Mouse (Mus musculus): ENCODE results near the gene Clca2. TPM values are rescaled to one million over a fixed set of nuclear protein-coding genes. Genes with fewer than 3 reads are reported as not detected.

Gene Clca2
- polyA plus RNA-seq, 1 experiment from 2014 or later, result 2.9 TPM

GRCm38 (mm10) chr3:145118254-145119001, 19.2 kb upstream of the Clca2 start, which contains the start of gene Odf2l:
Odf2l (plus strand) TSS chr3:145118588.
- TF ChIP-seq CTCF (IDR thresholded peaks at IDR 0.05; ENCODE audit: low read depth) (no peak), EP300 (optimal IDR thresholded peaks at IDR 0.05) (no peak)
- H3K9me3 ChIP-seq (ENCODE audit: control insufficient read depth, low read length), result no peaks in the 10 kb centered on the region
- peak within 1 kb of the TSS; percentile 98 for H3K27ac ChIP-seq (replicated peaks)
- WGBS, result under 1% methylated on average over 54 of the region's 57 CpGs
- H3K36me3 ChIP-seq (ENCODE audit: control insufficient read depth, insufficient read depth, low read length), result no peaks in the 10 kb centered on the region
- peak within 1 kb of the TSS; percentile 89 for H3K9ac ChIP-seq (ENCODE audit: low read length)
- no peaks in the 10 kb centered on the region for H3K27me3 ChIP-seq (ENCODE audit: control insufficient read depth, insufficient read depth, low read length)
- peak; percentile 98 for DNase-seq (ENCODE audit: low spot score)
- peak within 1 kb of the TSS; percentile 86 for H3K4me2 ChIP-seq (replicated peaks; ENCODE audit: low read depth)
- peak; percentile 99 for ATAC-seq (ENCODE audit: low FRiP score, low TSS enrichment)
- H3K4me3 ChIP-seq (ENCODE audit: low read depth, low read length), result peak within 1 kb of the TSS; percentile 63
- no peaks in the 10 kb centered on the region for H3K4me1 ChIP-seq (replicated peaks; ENCODE audit: control insufficient read depth, insufficient read depth)

- Histone ChIP-seq H3K36me3 (ENCODE audit: control insufficient read depth, insufficient read depth, low read length) (no peaks in the 10 kb centered on the region), H3K9ac (ENCODE audit: low read length) (peak overlapping the region; percentile 55), H3K4me2 (replicated peaks; ENCODE audit: low read depth) (peak overlapping the region; percentile 54), H3K27me3 (ENCODE audit: control insufficient read depth, insufficient read depth, low read length) (no peaks in the 10 kb centered on the region), H3K4me1 (replicated peaks; ENCODE audit: control insufficient read depth, insufficient read depth) (no peaks in the 10 kb centered on the region), H3K4me3 (ENCODE audit: low read depth, low read length) (peak overlapping the region; percentile 63), H3K9me3 (ENCODE audit: control insufficient read depth, low read length) (no peaks in the 10 kb centered on the region), H3K27ac (replicated peaks) (peak overlapping the region; percentile 98)
- 75% methylated on average over 10 of the region's 10 CpGs for WGBS
- ATAC-seq (ENCODE audit: low FRiP score, low TSS enrichment) (no peak), DNase-seq (ENCODE audit: low spot score) (no peak)
- TF ChIP-seq EP300 (optimal IDR thresholded peaks at IDR 0.05) (no peak), CTCF (IDR thresholded peaks at IDR 0.05; ENCODE audit: low read depth) (no peak)
These were observed 18.4 kb upstream of the Clca2 start for GRCm38 (mm10) chr3:145117637-145118036.

- no peaks in the 10 kb centered on the region for H3K4me1 ChIP-seq (replicated peaks; ENCODE audit: control insufficient read depth, insufficient read depth)
- no peak for TF ChIP-seq EP300 (optimal IDR thresholded peaks at IDR 0.05)
- TF ChIP-seq CTCF (IDR thresholded peaks at IDR 0.05; ENCODE audit: low read depth), result no peak
- H3K36me3 ChIP-seq (ENCODE audit: control insufficient read depth, insufficient read depth, low read length), result no peaks in the 10 kb centered on the region
- H3K4me3 ChIP-seq (ENCODE audit: low read depth, low read length), result no peak overlapping the region
- no peaks in the 10 kb centered on the region for H3K27me3 ChIP-seq (ENCODE audit: control insufficient read depth, insufficient read depth, low read length)
- no peak overlapping the region for H3K4me2 ChIP-seq (replicated peaks; ENCODE audit: low read depth)
- no peaks in the 10 kb centered on the region for H3K9me3 ChIP-seq (ENCODE audit: control insufficient read depth, low read length)
- H3K9ac ChIP-seq (ENCODE audit: low read length), result no peak overlapping the region
- no peak overlapping the region for H3K27ac ChIP-seq (replicated peaks)
- 92% methylated on average over 2 of the region's 2 CpGs for WGBS
- DNase-seq (ENCODE audit: low spot score), result no peak
- no peak for ATAC-seq (ENCODE audit: low FRiP score, low TSS enrichment)
These were observed 15.9 kb upstream of the Clca2 start for GRCm38 (mm10) chr3:145115169-145115568.

- no peaks in the 10 kb centered on the region for H3K27me3 ChIP-seq (ENCODE audit: control insufficient read depth, insufficient read depth, low read length)
- H3K27ac ChIP-seq (replicated peaks), result no peak overlapping the region
- TF ChIP-seq EP300 (optimal IDR thresholded peaks at IDR 0.05) (no peak), CTCF (IDR thresholded peaks at IDR 0.05; ENCODE audit: low read depth) (peak; percentile 66)
- WGBS, result 64% methylated on average over 5 of the region's 5 CpGs
- H3K4me3 ChIP-seq (ENCODE audit: low read depth, low read length), result no peak overlapping the region
- 0 out of 2 replicates have a peak, but pooled peaks cover 3% of the 10 kb centered on the region for H3K4me1 ChIP-seq (replicated peaks; ENCODE audit: control insufficient read depth, insufficient read depth)
- no peaks in the 10 kb centered on the region for H3K36me3 ChIP-seq (ENCODE audit: control insufficient read depth, insufficient read depth, low read length)
- H3K4me2 ChIP-seq (replicated peaks; ENCODE audit: low read depth), result no peak overlapping the region
- DNase-seq (ENCODE audit: low spot score), result no peak
- H3K9me3 ChIP-seq (ENCODE audit: control insufficient read depth, low read length), result no peaks in the 10 kb centered on the region
- no peak for ATAC-seq (ENCODE audit: low FRiP score, low TSS enrichment)
- H3K9ac ChIP-seq (ENCODE audit: low read length), result no peak overlapping the region
These were observed 6.7 kb upstream of the Clca2 start for GRCm38 (mm10) chr3:145105773-145106504.

GRCm38 (mm10) chr3:145105076-145105772, 6.0 kb upstream of the Clca2 start:
- Histone ChIP-seq H3K4me1 (replicated peaks; ENCODE audit: control insufficient read depth, insufficient read depth) (0 out of 2 replicates have a peak, but pooled peaks cover 3% of the 10 kb centered on the region), H3K36me3 (ENCODE audit: control insufficient read depth, insufficient read depth, low read length) (no peaks in the 10 kb centered on the region), H3K4me2 (replicated peaks; ENCODE audit: low read depth) (no peak overlapping the region), H3K27me3 (ENCODE audit: control insufficient read depth, insufficient read depth, low read length) (no peaks in the 10 kb centered on the region), H3K9ac (ENCODE audit: low read length) (no peak overlapping the region), H3K4me3 (ENCODE audit: low read depth, low read length) (no peak overlapping the region), H3K27ac (replicated peaks) (no peak overlapping the region), H3K9me3 (ENCODE audit: control insufficient read depth, low read length) (no peaks in the 10 kb centered on the region)
- 53% methylated on average over 5 of the region's 5 CpGs for WGBS
- DNase-seq (ENCODE audit: low spot score) (no peak), ATAC-seq (ENCODE audit: low FRiP score, low TSS enrichment) (no peak)
- no peak for TF ChIP-seq CTCF (IDR thresholded peaks at IDR 0.05; ENCODE audit: low read depth)
- TF ChIP-seq EP300 (optimal IDR thresholded peaks at IDR 0.05), result no peak
